Mouse (Mus musculus) stomach, postnatal 0 days (tissue): ENCODE measurements around the gene Gtf2i.

Experiments used
- CTCF ChIP-seq: IDR thresholded peaks from 2 replicates; pipeline ENCODE4 v1.5.1; 2016; ENCODE audit warnings: antibody characterized with exemption, low read depth, mild to moderate bottlenecking, moderate library complexity
- EP300 ChIP-seq: optimal IDR thresholded peaks from 2 replicates; pipeline ENCODE3; 2016; ENCODE audit warnings: antibody characterized with exemption

GRCm38 (mm10) chr5:134235111-134235510 lies 79.4 kb downstream of the Gtf2i start:
- TF ChIP-seq CTCF (no peak), EP300 (no peak)
